Mouse (Mus musculus) lung, adult 2 months (tissue): ENCODE measurements around the gene Plpp2.

Experiments
- CTCF ChIP-seq: fragments of 200-500 bp; IDR thresholded peaks from 2 replicates; pipeline ENCODE4 v1.5.1; 2011; ENCODE audit warnings: mild to moderate bottlenecking, low read length, control low read depth; ENCODE audit not compliant: insufficient read depth
- POLR2A ChIP-seq: fragments of 200-500 bp; IDR thresholded peaks from 2 replicates; pipeline ENCODE4 v1.6.1; 2011; ENCODE audit warnings: low read depth, mild to moderate bottlenecking, control low read depth, low read length, borderline replicate concordance; ENCODE audit errors: extremely low read depth

DNA sequence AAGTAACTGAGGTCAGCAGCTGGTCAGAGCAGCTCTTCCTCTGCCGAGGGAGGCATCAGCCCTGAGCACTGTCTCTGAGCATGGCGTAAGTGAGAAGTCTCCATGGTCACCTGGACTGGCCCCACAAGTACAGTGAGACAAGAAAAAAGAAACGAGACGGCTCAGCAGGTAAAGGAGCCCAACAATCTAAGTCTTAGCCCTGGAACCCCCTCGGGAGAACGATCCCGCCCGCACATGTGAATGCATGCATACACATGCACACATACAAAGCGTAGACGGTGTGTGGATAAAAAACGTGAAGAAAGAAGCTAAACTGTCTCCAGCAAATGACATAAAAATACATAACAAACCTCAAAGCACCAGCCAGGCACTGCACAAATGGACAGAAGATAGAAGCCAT, 12.9 kb upstream of the Plpp2 start:
- TF ChIP-seq POLR2A, result no peak
- TF ChIP-seq CTCF, result no peak
